Mouse (Mus musculus) ovary, postnatal 36 days (tissue): Measurements from ENCODE around the gene Glis1.
A peak's percentile ranks its signal among the peaks of the same experiment; 100 is the strongest.

Experiments
- DNase-seq: peaks from one replicate; pipeline ENCODE4 v3.0.0; 2022; ENCODE audit warnings: low spot score, mixed read lengths

Glis1 gene

GRCm38 (mm10) chr4:107452266-107453015 lies 18.1 kb downstream of the Glis1 start:
- no peak for DNase-seq

GRCm38 (mm10) chr4:107453141-107453984 lies 19.0 kb downstream of the Glis1 start:
- peak; percentile 82 for DNase-seq

- DNase-seq = no peak
These were observed 23.2 kb downstream of the Glis1 start for GRCm38 (mm10) chr4:107457602-107458001.

GRCm38 (mm10) chr4:107458907-107459306 lies 24.5 kb downstream of the Glis1 start:
- DNase-seq = no peak

- DNase-seq = no peak
These were observed 25.1 kb downstream of the Glis1 start for GRCm38 (mm10) chr4:107459461-107459860.

- no peak for DNase-seq
These were observed 26.1 kb downstream of the Glis1 start for GRCm38 (mm10) chr4:107460468-107460867.

GRCm38 (mm10) chr4:107467831-107468230 lies 33.4 kb downstream of the Glis1 start:
- no peak for DNase-seq

- peak; percentile 20 for DNase-seq
These were observed 33.9 kb downstream of the Glis1 start for GRCm38 (mm10) chr4:107468264-107468663.

- DNase-seq = no peak
These were observed 34.4 kb downstream of the Glis1 start for GRCm38 (mm10) chr4:107468768-107469167.

GRCm38 (mm10) chr4:107476266-107476665 lies 41.9 kb downstream of the Glis1 start:
- DNase-seq = no peak

GRCm38 (mm10) chr4:107479015-107479414 lies 44.6 kb downstream of the Glis1 start:
- DNase-seq = no peak

GRCm38 (mm10) chr4:107482541-107482940 lies 48.1 kb downstream of the Glis1 start:
- DNase-seq = no peak

- DNase-seq = no peak
These were observed 49.3 kb downstream of the Glis1 start for GRCm38 (mm10) chr4:107483556-107484220.

GRCm38 (mm10) chr4:107484221-107484575 lies 49.8 kb downstream of the Glis1 start:
- DNase-seq = no peak

- peak; percentile 14 for DNase-seq
These were observed 51.5 kb downstream of the Glis1 start for GRCm38 (mm10) chr4:107485903-107486302.

GRCm38 (mm10) chr4:107489121-107489840 lies 54.9 kb downstream of the Glis1 start:
- no peak for DNase-seq

GRCm38 (mm10) chr4:107492991-107493390 lies 58.6 kb downstream of the Glis1 start:
- no peak for DNase-seq

GRCm38 (mm10) chr4:107495751-107496430 lies 61.5 kb downstream of the Glis1 start:
- no peak for DNase-seq

- DNase-seq = no peak
These were observed 63.1 kb downstream of the Glis1 start for GRCm38 (mm10) chr4:107497430-107497935.

GRCm38 (mm10) chr4:107502601-107503051 lies 68.2 kb downstream of the Glis1 start:
- DNase-seq = no peak

GRCm38 (mm10) chr4:107514981-107515380 lies 80.6 kb downstream of the Glis1 start:
- DNase-seq = peak; percentile 0
